Mouse (Mus musculus) E14TG2a.4 (cell line): ENCODE data around the gene Garem2.
"Not testable (repeated sequence)": the region's sequence is repeated elsewhere in the genome, so short reads cannot be mapped to it uniquely, and the experiment has no call there.

ENCODE experiments used
- CTCF ChIP-seq: conservative IDR thresholded peaks from 2 replicates; pipeline ENCODE4 v1.5.1; 2014; ENCODE audit warnings: low read length
- NANOG ChIP-seq: IDR thresholded peaks from 2 replicates; pipeline ENCODE4 v1.6.1; 2014; ENCODE audit warnings: borderline replicate concordance, low read length, mixed read lengths
- POU5F1 ChIP-seq: IDR thresholded peaks from 2 replicates; pipeline ENCODE4 v1.6.1; 2014; ENCODE audit warnings: low read length, borderline replicate concordance

DNA sequence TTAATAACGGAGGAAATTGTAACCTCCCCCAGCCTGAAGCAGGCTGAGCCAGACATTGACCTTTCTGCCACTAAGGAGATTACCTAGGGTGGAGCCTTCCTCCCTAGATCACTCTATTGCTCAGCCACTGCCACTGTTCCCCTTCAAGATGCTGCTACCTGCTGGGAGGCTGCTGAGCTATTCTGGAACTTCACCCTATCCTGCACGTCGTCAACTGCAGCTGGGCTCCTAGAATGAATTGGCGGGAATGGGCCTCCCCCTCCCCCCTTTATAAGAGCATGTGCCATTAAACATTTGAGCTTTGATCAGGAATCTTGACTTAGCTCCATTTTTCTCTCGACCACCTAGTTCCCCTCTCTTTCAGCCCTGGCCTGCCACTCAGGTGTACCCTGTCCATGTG is 45.4 kb upstream of the Garem2 start:
- TF ChIP-seq CTCF, POU5F1, NANOG: not testable (repeated sequence)
